Mouse (Mus musculus): Measurements from ENCODE around the gene Ctnnd2.

GRCm38 (mm10) chr15:31006050-31006824, 833.8 kb downstream of the Ctnnd2 start:
- TF ChIP-seq CTCF (IDR thresholded peaks at IDR 0.05; ENCODE audit: low read depth, low read length), result no peak
- TF ChIP-seq POLR2A (IDR thresholded peaks at IDR 0.05; ENCODE audit: extremely low read depth, insufficient read depth, low read length), result no peak
